Comparison of ENCODE assay signal across 8 mouse cellular contexts in genomic region chr5:38620783-38621182, GRCm38 (mm10). TPM values are rescaled to one million over a fixed set of nuclear protein-coding genes. Genes with fewer than 3 reads are reported as not detected.
DNase-seq lines count a peak whose midpoint lies in the region; ATAC-seq and TF ChIP-seq lines count a peak whose summit lies in the region.

No protein-coding gene starts in this region.

- H3K4me2 ChIP-seq in forebrain, postnatal 0 days (ENCODE audit: low read depth), result no peak overlapping the region
- no peak overlapping the region for H3K4me2 ChIP-seq in forebrain, embryonic 15.5 days (replicated peaks)
- H3K4me2 ChIP-seq in embryonic facial prominence, embryonic 11.5 days (ENCODE audit: low read depth, low read length), result no peak overlapping the region

- WGBS in forebrain, postnatal 0 days, result 32% methylated on average over 5 of the region's 5 CpGs
- WGBS in forebrain, embryonic 15.5 days, result 35% methylated on average over 5 of the region's 5 CpGs
- 23% methylated on average over 5 of the region's 5 CpGs for WGBS in embryonic facial prominence, embryonic 11.5 days

- no peak overlapping the region for H3K9ac ChIP-seq in forebrain, postnatal 0 days
- no peak overlapping the region for H3K9ac ChIP-seq in forebrain, embryonic 15.5 days (replicated peaks)
- H3K9ac ChIP-seq in embryonic facial prominence, embryonic 11.5 days (replicated peaks; ENCODE audit: low read length), result no peak overlapping the region

- TF ChIP-seq CTCF in forebrain, postnatal 0 days (IDR thresholded peaks at IDR 0.05; ENCODE audit: low read depth), result peak; percentile 70

- no peaks in the 10 kb centered on the region for H3K4me1 ChIP-seq in forebrain, postnatal 0 days (ENCODE audit: insufficient read depth)
- no peaks in the 10 kb centered on the region for H3K4me1 ChIP-seq in forebrain, embryonic 15.5 days
- no peaks in the 10 kb centered on the region for H3K4me1 ChIP-seq in embryonic facial prominence, embryonic 11.5 days (ENCODE audit: control insufficient read depth, insufficient read depth, low read length)

- no peaks in the 10 kb centered on the region for H3K27me3 ChIP-seq in forebrain, postnatal 0 days (ENCODE audit: insufficient read depth, low read length)
- H3K27me3 ChIP-seq in forebrain, embryonic 15.5 days, result no peaks in the 10 kb centered on the region
- no peaks in the 10 kb centered on the region for H3K27me3 ChIP-seq in embryonic facial prominence, embryonic 11.5 days (ENCODE audit: control insufficient read depth, insufficient read depth, low read length)

- H3K27ac ChIP-seq in forebrain, postnatal 0 days (ENCODE audit: low read depth, low read length), result no peak overlapping the region
- no peak overlapping the region for H3K27ac ChIP-seq in forebrain, embryonic 15.5 days (replicated peaks)
- no peak overlapping the region for H3K27ac ChIP-seq in embryonic facial prominence, embryonic 11.5 days (replicated peaks; ENCODE audit: low read depth, low read length)

- DNase-seq in forebrain, postnatal 0 days, result peak; percentile 70
- DNase-seq in urinary bladder, postnatal 14 days (ENCODE audit: low spot score), result peak; percentile 71
- DNase-seq in urinary bladder, adult 2 months (ENCODE audit: low spot score), result no peak
- DNase-seq in embryonic facial prominence, embryonic 11.5 days (ENCODE audit: low spot score), result peak; percentile 75
- DNase-seq in layer of hippocampus, adult 11-12 months (ENCODE audit: low spot score), result peak; percentile 69
- DNase-seq in spleen, postnatal 14 days (ENCODE audit: low spot score in 2 of 2), result no peak

- ATAC-seq in forebrain, postnatal 0 days, result peak; percentile 40; the same call in 1 of the 2 replicates
- ATAC-seq in forebrain, embryonic 15.5 days (replicated peaks), result no peak
- no peak for ATAC-seq in embryonic facial prominence, embryonic 11.5 days (replicated peaks; ENCODE audit: insufficient number of reproducible peaks, low FRiP score, low TSS enrichment, low read depth)
- peak; percentile 87 for ATAC-seq in megakaryocyte progenitor cell, adult 5-6 weeks (replicated peaks; ENCODE audit: poor library complexity)

- H3K36me3 ChIP-seq in forebrain, postnatal 0 days (ENCODE audit: insufficient read depth), result no peaks in the 10 kb centered on the region
- H3K36me3 ChIP-seq in forebrain, embryonic 15.5 days, result no peaks in the 10 kb centered on the region
- H3K36me3 ChIP-seq in embryonic facial prominence, embryonic 11.5 days (replicated peaks; ENCODE audit: control insufficient read depth, insufficient read depth, low read depth, low read length), result no peaks in the 10 kb centered on the region

- H3K9me3 ChIP-seq in forebrain, postnatal 0 days (ENCODE audit: low read length), result no peaks in the 10 kb centered on the region
- H3K9me3 ChIP-seq in forebrain, embryonic 15.5 days, result no peaks in the 10 kb centered on the region
- no peaks in the 10 kb centered on the region for H3K9me3 ChIP-seq in embryonic facial prominence, embryonic 11.5 days (replicated peaks; ENCODE audit: control insufficient read depth, low read length)

- H3K4me3 ChIP-seq in forebrain, postnatal 0 days (ENCODE audit: low read depth, low read length), result no peak overlapping the region
- H3K4me3 ChIP-seq in forebrain, embryonic 15.5 days, result no peak overlapping the region
- H3K4me3 ChIP-seq in embryonic facial prominence, embryonic 11.5 days (ENCODE audit: low read depth, low read length), result no peak overlapping the region

RNA-seq across cellular contexts. Expression of gene Wdr1, which starts 57.8 kb away (rescaled TPM):
- total RNA-seq in forebrain, postnatal 0 days (2014; rRNA removed), result 230 and 256 TPM in 2 replicates
- polyA plus RNA-seq in forebrain, postnatal 0 days (2015; fragmentation: Nextera tagmentation; extraction: Ambion mirVana), result 156 and 192 TPM in 2 replicates
- 162 and 176 TPM in 2 replicates for polyA plus RNA-seq in forebrain, embryonic 15.5 days (2015; fragmentation: Nextera tagmentation; extraction: Ambion mirVana)
- 279 and 284 TPM in 2 replicates for polyA plus RNA-seq in urinary bladder, adult 2 months (2012; rRNA removed)
- 227 and 231 TPM in 2 replicates for polyA plus RNA-seq in embryonic facial prominence, embryonic 11.5 days (2014; fragmentation: Nextera tagmentation; extraction: Ambion mirVana)
- 127 and 134 TPM in 2 replicates for total RNA-seq in megakaryocyte progenitor cell, adult 5-6 weeks (2015)
- total RNA-seq in megakaryocyte progenitor cell, adult 5-6 weeks (2017), result 209 TPM in 2 replicates

Comparison
In these comparisons a context has a peak if more than half of its experiments do, and no peak if none do; other contexts are left out.
1. ATAC-seq: peak in forebrain, postnatal 0 days (single experiment) and megakaryocyte progenitor cell, adult 5-6 weeks (single experiment); none in forebrain, embryonic 15.5 days (single experiment) and embryonic facial prominence, embryonic 11.5 days (single experiment).
2. DNase-seq: peak in forebrain, postnatal 0 days (single experiment), urinary bladder, postnatal 14 days (single experiment), embryonic facial prominence, embryonic 11.5 days (single experiment) and layer of hippocampus, adult 11-12 months (single experiment); none in urinary bladder, adult 2 months (single experiment) and spleen, postnatal 14 days (0 of 2).